Mouse (Mus musculus) splenic B cell, adult 2 months (primary cell): ENCODE data around the gene Gbp7.
"Not testable (repeated sequence)": the region's sequence is repeated elsewhere in the genome, so short reads cannot be mapped to it uniquely, and the experiment has no call there.

Experiments used
- DNase-seq: peaks from one replicate; pipeline ENCODE4 v3.0.0-alpha.2; 2011; ENCODE audit warnings: low read depth, low spot score
- H3K27me3 ChIP-seq: 2 replicates; pipeline ENCODE4 v1.6.1; 2012; ENCODE audit warnings: mild to moderate bottlenecking, low read length, moderate library complexity, mixed read lengths; ENCODE audit not compliant: control insufficient read depth, poor library complexity, insufficient read depth, severe bottlenecking
- H3K36me3 ChIP-seq: 2 replicates; pipeline ENCODE4 v1.6.1; 2012; ENCODE audit warnings: mild to moderate bottlenecking, low read length, moderate library complexity, mixed read lengths; ENCODE audit not compliant: control insufficient read depth, poor library complexity, insufficient read depth, severe bottlenecking

The Gbp7 gene

GRCm38 (mm10) chr3:142546690-142547089, 16.5 kb downstream of the Gbp7 start:
- no peaks in the 10 kb centered on the region for H3K27me3 ChIP-seq
- H3K36me3 ChIP-seq = 0 out of 2 replicates have a peak, but pooled peaks cover 2% of the 10 kb centered on the region
- DNase-seq = no peak

DNA sequence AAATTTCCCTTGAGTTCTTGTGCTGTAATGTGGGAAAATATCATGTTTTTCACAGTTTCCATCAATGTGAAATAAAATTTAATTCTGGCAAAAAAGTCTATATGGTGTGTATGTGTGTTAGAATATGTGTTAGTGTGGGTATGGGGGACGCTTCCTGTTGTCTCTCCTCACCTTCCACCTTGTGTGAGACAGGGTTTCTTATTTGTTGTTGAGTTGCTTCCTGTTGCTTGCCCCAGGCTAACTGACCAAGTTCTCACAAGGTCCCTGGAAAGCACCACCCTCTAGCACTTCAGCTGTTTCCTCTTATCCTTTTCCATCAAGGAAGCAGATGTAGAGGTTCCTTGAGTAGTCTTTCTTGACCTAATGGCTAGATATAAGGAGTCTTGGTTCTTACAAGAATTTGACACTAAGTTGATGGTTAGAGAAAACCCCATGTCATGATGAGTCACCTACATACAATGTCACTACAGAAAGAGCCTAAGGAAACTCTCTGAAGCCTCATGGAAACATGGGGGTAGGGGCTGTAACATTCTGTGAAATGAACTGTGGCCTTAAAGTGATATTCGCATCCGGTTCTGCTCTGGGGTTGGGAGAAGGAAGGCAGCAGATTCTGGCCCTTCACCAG, 20.0 kb downstream of the Gbp7 start:
- Histone ChIP-seq H3K36me3 (no peaks in the 10 kb centered on the region), H3K27me3 (no peaks in the 10 kb centered on the region)
- DNase-seq = no peak

- H3K36me3 ChIP-seq = no peaks in the 10 kb centered on the region
- no peak for DNase-seq
Observed at GRCm38 (mm10) chr3:142554601-142555000, 24.5 kb downstream of the Gbp7 start.

GRCm38 (mm10) chr3:142555623-142556022, 25.5 kb downstream of the Gbp7 start:
- Histone ChIP-seq H3K27me3 (no peaks in the 10 kb centered on the region), H3K36me3 (no peaks in the 10 kb centered on the region)
- no peak for DNase-seq

More at GRCm38 (mm10) chr3:142554601-142555000, 24.5 kb downstream of the Gbp7 start:
- no peaks in the 10 kb centered on the region for H3K27me3 ChIP-seq

- H3K27me3 ChIP-seq = no peaks in the 10 kb centered on the region
- DNase-seq = peak; percentile 10
- H3K36me3 ChIP-seq = no peaks in the 10 kb centered on the region
Observed at GRCm38 (mm10) chr3:142559632-142560228, 29.6 kb downstream of the Gbp7 start, which contains the start of gene Gbp3. Gene Gbp3, plus strand, starts transcription at chr3:142560026.

GRCm38 (mm10) chr3:142560296-142560948, 30.3 kb downstream of the Gbp7 start:
- peak; percentile 92 for DNase-seq
- Histone ChIP-seq H3K36me3 (peaks cover 2% of the 10 kb centered on the region; the same call in 1 of the 2 replicates), H3K27me3 (no peaks in the 10 kb centered on the region)

- H3K36me3 ChIP-seq = peaks cover 2% of the 10 kb centered on the region; the same call in 1 of the 2 replicates
- no peaks in the 10 kb centered on the region for H3K27me3 ChIP-seq
- no peak for DNase-seq
Observed at GRCm38 (mm10) chr3:142561045-142561646, 31.0 kb downstream of the Gbp7 start.

- Histone ChIP-seq H3K27me3 (no peaks in the 10 kb centered on the region), H3K36me3 (peaks cover 2% of the 10 kb centered on the region; the same call in 1 of the 2 replicates)
- DNase-seq = no peak
Observed at GRCm38 (mm10) chr3:142561666-142562065, 31.5 kb downstream of the Gbp7 start.

- H3K27me3 ChIP-seq, DNase-seq: not testable (repeated sequence)
- peaks cover 15% of the 10 kb centered on the region for H3K36me3 ChIP-seq
Observed at GRCm38 (mm10) chr3:142567490-142567889, 37.3 kb downstream of the Gbp7 start.

DNA sequence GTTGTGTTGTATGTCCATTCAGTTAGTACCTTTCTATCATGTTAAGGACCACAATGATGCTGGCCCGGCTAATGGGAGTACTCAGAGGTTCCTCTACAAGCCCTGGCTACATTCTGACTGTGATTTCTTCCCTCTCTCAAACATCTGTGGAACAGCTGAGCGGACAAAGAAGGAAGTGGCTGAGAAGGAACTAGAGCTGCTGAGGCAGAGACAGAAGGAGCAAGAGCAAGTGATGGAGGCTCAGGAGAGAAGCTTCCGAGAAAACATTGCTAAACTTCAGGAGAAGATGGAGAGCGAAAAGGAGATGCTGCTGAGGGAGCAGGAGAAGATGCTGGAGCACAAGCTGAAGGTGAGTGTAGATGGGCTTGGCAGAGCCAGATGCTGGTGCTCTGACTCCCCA, 40.6 kb downstream of the Gbp7 start:
- Histone ChIP-seq H3K27me3 (no peaks in the 10 kb centered on the region), H3K36me3 (peaks cover 13% of the 10 kb centered on the region)
- no peak for DNase-seq

DNA sequence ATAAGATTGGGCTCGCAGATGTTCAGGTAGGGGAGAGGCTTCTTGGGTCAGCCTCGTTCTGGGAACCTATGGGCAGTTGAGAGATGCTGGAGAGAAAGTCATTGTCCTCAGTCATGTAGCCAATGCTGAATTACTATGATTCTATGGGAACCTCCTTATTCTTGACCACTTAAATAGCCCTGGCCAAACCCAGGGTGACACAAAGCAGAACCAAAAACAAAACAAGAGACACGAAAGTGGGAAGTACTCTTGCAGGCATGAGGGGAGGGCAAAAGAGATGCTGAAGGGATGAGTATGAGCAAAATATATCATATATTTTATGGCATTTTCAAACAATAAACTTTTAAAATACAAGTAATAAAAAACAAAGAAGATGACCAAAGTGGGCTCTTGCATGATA, 47.0 kb downstream of the Gbp7 start:
- H3K27me3 ChIP-seq = no peaks in the 10 kb centered on the region
- H3K36me3 ChIP-seq = no peaks in the 10 kb centered on the region
- peak; percentile 12 for DNase-seq

- no peak for DNase-seq
- no peaks in the 10 kb centered on the region for H3K27me3 ChIP-seq
- no peaks in the 10 kb centered on the region for H3K36me3 ChIP-seq
Observed at GRCm38 (mm10) chr3:142578342-142578741, 48.2 kb downstream of the Gbp7 start.

DNA sequence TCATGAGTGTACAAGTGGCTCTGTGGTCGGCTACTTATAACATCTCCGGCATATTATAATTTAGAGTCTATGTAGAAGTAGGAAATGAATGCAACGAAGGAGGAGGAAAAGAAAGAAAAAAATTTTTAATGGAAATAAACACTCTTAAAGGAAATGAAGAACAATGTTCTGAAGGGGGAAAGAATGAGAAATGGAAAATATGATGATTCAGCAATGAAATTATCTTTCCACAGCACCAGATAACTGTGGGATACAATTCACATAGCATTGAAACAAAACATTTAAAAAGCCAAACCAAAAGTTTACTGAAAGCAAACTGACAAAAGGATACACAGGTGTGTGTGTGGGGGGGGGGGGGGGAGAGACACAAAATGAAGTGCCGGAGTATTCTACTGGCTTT, 52.9 kb downstream of the Gbp7 start:
- H3K27me3 ChIP-seq = no peaks in the 10 kb centered on the region; the same call in 1 of the 2 replicates
- no peaks in the 10 kb centered on the region for H3K36me3 ChIP-seq
- DNase-seq = no peak

- no peaks in the 10 kb centered on the region; the same call in 1 of the 2 replicates for H3K27me3 ChIP-seq
- no peaks in the 10 kb centered on the region for H3K36me3 ChIP-seq
- DNase-seq = no peak
Observed at GRCm38 (mm10) chr3:142587386-142587785, 57.2 kb downstream of the Gbp7 start.

- Histone ChIP-seq H3K36me3 (no peaks in the 10 kb centered on the region), H3K27me3 (no peaks in the 10 kb centered on the region; the same call in 1 of the 2 replicates)
- DNase-seq = no peak
Observed at GRCm38 (mm10) chr3:142588888-142589287, 58.7 kb downstream of the Gbp7 start.
